Mouse (Mus musculus) layer of hippocampus, adult 8-10 months (tissue): ENCODE measurements around the gene Zmat1. TPM values are rescaled to one million over a fixed set of nuclear protein-coding genes. Genes with fewer than 3 reads are reported as not detected.
"Not testable (repeated sequence)": the region's sequence is repeated elsewhere in the genome, so short reads cannot be mapped to it uniquely, and the experiment has no call there.

ENCODE experiments used
- DNase-seq, 2 experiments: peaks; one replicate each; pipeline ENCODE4 v3.0.0; 2022; ENCODE audit warnings: low spot score in 2 of 2
- total RNA-seq, 4 experiments: library from RNA; stranded (reverse); gene quantifications; 2 replicates each; pipeline ENCODE4 v1.2.4; 2022

Gene Zmat1
- 10 to 100 TPM; 10.9 to 13.0 (median 12.5) TPM for total RNA-seq

GRCm38 (mm10) chrX:135008720-135009470 is at the start of gene Zmat1:
Gene Zmat1 (minus strand): TSS chrX:135009209.
- peak; percentile 83 to 90 for DNase-seq

GRCm38 (mm10) chrX:135053939-135054338 is 44.9 kb upstream of the Zmat1 start:
- not testable (repeated sequence) for DNase-seq

DNA sequence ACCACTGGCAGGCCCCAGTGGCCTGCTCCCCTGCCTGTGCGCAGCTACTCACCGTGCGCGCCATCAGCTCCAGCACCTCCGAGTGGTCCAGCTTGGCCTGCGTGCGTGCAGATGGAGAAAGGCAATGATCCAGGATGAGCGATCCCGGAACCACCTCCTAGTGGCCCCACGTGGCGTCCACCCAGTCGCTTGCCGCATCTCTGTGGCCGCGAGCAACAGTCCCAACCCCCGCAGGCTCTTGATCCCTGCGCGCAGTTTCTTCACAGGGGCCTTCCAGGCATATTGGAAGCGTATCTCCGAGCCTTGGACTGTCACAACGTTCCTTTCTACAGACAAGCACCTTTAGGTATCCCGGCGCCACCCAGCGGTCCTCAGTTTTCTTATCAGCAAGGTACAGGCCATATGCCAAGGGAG is 27.0 kb upstream of the Zmat1 start:
- peak in 1 of 2 experiments; percentile 29 for DNase-seq

- DNase-seq = no peak
These were observed 16.1 kb upstream of the Zmat1 start for GRCm38 (mm10) chrX:135025135-135025534.

DNA sequence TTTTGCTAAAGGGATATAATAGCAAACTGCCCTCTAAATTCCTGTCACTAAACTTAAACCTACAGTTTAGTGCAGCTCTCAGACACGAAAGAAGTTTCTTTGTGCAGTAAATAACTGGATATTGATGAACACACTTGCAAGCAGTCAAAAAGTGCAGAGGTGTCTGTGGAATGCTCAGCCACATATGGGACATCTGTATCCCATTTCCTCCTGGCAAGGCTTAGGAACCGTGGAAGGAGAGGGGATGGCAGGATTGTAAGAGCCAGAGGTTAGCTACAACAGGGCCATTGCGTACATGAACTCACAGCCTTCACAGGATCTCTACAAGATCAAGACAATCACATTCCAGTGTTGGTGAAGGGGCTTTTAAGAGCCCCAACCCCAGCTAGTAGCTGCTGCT is 2.4 kb upstream of the Zmat1 start:
- DNase-seq = no peak

DNA sequence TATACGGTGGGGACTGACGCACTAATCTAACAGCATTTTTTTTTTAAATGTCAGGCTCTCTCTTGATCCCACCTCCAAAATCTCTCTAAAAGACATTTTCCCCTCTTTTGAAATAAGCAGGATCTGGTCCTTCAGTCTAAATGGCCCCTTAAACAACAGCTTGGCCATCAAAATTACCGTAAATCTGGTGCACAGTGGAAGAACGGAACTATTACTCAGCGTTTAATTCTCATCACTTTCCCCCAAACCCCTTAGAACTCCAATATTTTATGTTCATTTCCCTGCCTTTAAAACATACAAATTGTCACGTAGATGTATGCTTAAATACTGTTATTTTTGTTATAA is 434 bp upstream of the Zmat1 start:
- DNase-seq = no peak

- no peak for DNase-seq
These were observed 988 bp downstream of the Zmat1 start for GRCm38 (mm10) chrX:135008021-135008420.

DNA sequence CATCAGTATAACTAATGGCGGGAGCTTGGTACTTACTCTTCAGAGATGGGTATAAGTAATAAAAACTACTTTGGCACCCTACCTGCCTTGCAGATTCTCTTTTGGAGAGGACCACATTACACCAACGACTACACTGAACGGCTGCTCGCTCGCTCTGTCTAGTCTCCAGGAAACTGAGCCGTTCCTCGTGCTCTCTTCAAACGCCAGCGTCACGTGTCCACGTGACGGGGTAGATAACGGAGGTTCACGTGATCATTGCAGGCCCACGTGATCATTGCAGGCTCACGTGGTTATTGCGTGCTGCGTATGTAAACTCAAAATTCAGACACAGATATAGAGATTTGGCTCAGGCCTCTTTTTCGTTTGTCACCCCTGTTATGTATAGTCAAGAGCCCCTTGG is 44.5 kb downstream of the Zmat1 start, which contains the start of gene Nxf2:
Gene Nxf2 (minus strand): TSS at position 209 of the 400 bp plus-strand sequence.
- DNase-seq = no peak

DNA sequence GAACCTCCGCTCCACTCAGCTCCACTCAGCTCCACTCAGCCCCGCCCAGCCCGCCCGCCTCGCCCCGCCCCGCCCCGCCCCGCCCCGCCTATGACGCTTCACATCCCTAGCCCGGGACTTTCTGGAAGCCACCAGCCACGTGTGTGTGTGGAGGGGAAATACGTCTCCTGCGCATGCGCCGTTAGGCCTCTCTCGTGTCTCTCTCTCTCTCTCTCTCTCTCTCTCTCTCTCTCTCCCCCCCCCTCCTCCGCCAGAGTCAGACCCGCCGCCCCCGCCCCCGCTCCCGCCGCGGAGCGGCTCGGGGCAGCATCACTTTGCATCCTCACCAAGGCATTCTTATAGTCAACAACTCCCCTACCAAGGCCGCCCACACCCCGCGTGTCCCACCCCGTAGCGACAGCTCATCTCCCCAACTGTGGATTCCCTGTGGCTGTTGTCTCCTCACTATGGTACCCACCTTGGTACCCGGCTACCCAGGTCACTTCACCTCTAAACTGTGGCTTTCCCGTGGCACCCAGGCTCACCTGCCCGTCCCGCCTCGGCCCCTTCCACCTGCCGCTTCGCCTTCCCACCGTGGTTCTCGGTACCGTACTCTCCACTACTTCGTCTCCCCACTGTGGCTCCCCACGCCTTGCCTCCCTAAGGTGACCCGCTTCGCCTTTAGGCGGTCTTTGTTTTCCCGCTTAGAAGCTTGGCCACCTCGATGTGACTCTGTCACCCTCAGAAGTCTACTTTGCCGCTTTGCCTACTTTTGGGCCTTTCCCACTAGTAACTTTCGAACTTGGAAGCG is 45.5 kb downstream of the Zmat1 start:
- DNase-seq = peak; percentile 24 to 51

- DNase-seq = peak in 1 of 2 experiments; percentile 40
These were observed 78.6 kb downstream of the Zmat1 start for GRCm38 (mm10) chrX:134930361-134930760.

- DNase-seq = no peak
These were observed 79.1 kb downstream of the Zmat1 start for GRCm38 (mm10) chrX:134929927-134930326.

DNA sequence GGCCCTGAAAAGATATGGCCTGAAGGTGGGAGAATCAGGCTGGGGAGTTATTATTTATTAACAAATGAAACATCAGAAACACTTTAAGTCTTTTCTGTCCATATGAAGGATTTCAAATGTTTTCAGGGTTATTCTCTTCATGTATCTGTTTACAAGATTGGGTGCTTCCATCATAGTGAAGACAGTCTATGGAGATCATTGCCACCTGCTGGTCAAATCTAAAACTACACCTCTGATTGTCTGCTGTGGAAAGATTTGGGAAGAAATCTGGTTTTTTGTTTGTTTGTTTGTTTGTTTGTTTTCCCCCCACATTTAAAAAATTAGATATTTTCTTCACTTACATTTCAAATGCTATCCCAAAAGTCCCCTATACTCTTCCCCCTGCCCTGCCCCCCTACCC is 84.0 kb downstream of the Zmat1 start:
- peak in 1 of 2 experiments; percentile 8 for DNase-seq

DNA sequence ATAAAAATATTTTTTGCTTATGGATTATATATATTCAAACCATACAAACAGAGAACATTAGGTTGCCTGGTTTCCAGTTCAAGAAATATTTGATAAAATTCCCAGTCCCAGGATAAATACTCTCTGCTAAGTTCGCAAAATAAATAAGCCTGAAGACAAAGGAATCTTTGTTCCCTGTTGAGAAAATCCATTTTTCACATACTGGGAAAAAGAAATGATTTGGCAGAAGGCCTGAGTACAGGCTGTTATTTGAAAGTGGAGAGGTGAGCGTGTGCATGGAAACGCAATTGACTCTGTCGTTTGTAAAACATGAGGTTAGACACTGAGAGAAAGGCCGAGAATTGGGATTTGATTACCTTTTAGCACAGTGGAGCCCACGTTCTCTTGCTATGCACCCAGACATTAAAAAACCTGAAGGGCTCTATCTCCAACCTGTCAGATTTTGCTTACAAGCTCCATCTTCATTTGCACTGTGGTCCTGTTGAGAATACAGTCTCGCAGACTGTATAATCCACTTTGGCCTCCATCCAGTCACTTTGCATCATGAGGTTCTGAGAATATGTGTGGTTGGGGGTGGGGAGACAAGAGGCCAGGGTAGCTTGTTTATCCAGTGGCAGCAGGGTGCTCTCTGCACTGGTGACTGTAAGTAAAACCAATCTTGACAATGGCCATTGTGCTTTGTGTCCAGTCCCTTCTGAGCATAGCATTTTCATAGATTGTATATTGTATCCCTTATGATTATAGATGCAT is 85.2 kb downstream of the Zmat1 start:
- DNase-seq = no peak

Other genes starting within 250 kb of the Zmat1 start
- gene Armcx2, start 200.0 kb downstream of the Zmat1 start, total RNA-seq = 10 to 100 TPM; 84.4 to 94.6 (median 89.2) TPM
- gene Nxf2, start 44.5 kb downstream of the Zmat1 start, total RNA-seq = under 1 TPM in 3 of 4 experiments, not detected in 1; 0.17 to 0.24 (median 0.18) TPM
- not detected for gene Gm15023, start 168.4 kb upstream of the Zmat1 start, total RNA-seq
- gene Tceal6, start 201.5 kb upstream of the Zmat1 start, total RNA-seq = 100 to 1,000 TPM in 3 of 4 experiments, 10 to 100 TPM in 1; 86.8 to 121 (median 105) TPM